Mouse (Mus musculus) megakaryocyte progenitor cell, adult 5-6 weeks (primary cell): Measurements from ENCODE around the gene Peli2. TPM values are rescaled to one million over a fixed set of nuclear protein-coding genes. Genes with fewer than 3 reads are reported as not detected.

ENCODE experiments used
- ATAC-seq: replicated peaks from 2 replicates; pipeline ENCODE4 v1.8.0; 2016; ENCODE audit warnings: mild to moderate bottlenecking, moderate TSS enrichment, inconsistent platforms; ENCODE audit not compliant: poor library complexity
- total RNA-seq, 2 experiments: library from RNA; stranded (forward) in 1 of 2; stranded (reverse) in 1 of 2; fragments of 157-497, 149-512 nt in 1 of 2; fragments of 200-1000 nt in 1 of 2; gene quantifications; 2 replicates each; pipeline versions ENCODE4 v1.2.3 to v1.2.4; 2015 to 2017

Gene Peli2
- total RNA-seq, 2 experiments from 2014 or later, result 4.7 to 9.0 TPM

DNA sequence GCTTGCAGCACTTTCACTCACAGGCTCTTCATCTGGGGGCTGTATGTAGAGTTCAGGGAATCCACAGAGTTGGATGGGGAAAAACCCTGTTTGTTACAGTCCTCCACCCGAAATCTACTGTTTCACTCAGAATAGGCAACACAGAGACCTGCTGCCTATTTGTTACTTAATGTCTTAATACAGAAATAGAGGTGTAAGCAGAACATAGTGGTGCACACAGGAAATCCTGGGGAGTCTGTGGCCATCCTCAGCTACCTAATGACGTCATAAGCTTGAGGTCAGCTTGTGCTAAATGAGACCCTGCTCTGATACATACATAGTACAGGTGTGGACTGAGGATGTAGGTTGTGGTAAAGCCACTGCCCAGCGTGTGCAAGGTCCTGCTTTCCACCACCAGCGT lies 4.2 kb downstream of the Peli2 start:
- ATAC-seq, result no peak

DNA sequence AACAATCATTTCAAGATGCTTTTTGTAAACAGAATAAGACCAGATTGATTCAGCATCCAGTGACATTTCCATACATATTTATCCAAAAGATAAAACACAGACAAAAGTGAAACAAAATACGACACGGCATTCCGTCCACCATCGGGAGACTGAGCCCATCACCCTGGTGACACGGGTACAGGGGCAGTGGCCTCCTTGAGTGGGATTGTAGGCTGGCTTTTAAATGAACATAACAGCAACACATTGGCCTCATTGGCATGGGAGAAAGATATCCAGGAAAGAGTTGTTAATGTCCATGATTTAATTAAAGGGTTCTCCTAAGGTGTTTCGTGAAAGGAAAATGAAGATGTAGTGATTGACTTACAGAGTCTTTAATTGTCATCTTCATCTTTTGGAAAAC lies 5.3 kb downstream of the Peli2 start:
- no peak for ATAC-seq

DNA sequence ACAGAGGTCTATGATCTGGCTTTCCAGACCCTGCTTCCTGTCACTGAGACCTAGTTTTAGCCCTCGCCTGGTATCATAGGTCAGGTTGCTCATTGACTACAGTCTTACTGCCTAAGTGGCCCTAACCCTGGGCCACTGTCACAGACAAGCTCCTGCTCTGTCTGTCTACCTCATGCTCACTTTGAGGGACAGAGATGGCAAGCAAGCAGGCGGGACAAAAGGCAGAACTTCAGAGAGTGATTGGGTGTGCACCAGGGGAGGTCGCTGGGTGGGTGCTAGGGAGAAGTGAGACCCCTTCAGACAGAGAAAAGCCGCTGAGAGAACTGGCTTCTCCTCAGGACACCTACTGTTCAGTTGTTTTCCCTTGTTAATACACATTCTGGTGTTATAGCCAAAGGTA lies 6.3 kb downstream of the Peli2 start:
- no peak for ATAC-seq

DNA sequence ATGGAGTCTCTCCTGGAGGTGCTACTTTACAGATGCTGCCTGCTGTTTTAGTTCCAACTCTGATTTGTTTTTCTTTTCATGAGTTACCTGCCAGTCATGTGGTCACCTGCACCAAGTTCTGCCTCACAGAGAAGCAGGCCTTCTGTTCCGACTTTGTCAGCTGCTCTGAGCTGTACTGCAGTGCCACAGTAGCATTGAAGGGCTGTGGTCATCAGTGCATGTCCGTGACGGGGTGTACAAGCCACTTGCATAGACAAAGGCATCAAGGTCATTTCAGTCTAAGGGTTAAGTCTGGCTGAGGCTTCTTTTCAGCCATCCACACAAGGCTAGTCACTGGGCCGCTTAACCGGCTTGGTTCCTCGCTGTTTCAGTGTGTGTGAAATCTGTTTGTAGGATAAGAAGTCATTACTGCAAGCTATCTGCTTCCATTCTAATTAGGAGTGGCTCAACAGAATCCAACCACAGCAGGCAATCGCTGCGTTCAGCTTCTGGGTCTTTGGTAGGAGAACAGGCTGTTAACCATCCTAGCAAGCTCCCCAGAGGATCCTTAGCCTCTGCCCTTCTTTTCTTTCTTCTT lies 7.1 kb downstream of the Peli2 start:
- ATAC-seq, result no peak

DNA sequence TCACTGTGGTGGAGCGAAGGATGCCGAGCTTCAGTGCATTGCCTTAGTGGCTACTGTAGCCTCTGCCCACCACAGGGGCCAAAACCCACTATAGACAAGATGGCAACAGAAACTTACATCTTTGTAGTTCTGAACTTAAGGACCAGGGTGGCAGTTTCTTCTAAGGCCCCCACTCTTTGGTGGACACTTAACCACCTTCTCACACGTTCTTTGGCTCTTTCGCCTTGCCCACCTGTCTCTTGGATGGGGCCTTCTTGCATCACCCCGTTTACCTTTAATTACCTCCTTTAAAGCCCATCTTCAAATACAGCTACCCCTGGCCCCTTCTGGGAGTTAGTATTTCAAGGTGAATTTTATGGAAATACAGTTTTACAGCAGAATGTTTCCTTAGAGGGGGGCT lies 8.1 kb downstream of the Peli2 start:
- no peak for ATAC-seq

DNA sequence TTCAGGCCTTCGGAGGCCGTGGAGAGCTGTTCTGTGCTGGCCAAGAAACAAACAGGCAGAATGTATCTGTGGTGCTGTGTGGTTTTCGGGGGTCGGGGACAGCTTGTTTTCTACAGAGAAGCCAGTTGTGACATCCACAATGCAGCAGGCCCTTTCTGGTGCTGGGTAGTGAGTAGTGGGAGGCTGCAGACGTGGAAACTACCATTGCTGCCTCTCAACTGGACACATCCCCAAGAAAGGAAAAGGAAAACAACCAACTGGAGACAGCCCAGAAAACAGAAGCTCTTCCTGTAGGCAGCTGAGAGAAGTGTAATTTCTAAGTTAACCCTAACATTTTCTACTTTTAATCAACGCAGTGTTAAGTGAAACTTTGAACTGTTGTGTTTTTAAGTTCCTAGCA lies 9.4 kb downstream of the Peli2 start:
- ATAC-seq, result no peak

DNA sequence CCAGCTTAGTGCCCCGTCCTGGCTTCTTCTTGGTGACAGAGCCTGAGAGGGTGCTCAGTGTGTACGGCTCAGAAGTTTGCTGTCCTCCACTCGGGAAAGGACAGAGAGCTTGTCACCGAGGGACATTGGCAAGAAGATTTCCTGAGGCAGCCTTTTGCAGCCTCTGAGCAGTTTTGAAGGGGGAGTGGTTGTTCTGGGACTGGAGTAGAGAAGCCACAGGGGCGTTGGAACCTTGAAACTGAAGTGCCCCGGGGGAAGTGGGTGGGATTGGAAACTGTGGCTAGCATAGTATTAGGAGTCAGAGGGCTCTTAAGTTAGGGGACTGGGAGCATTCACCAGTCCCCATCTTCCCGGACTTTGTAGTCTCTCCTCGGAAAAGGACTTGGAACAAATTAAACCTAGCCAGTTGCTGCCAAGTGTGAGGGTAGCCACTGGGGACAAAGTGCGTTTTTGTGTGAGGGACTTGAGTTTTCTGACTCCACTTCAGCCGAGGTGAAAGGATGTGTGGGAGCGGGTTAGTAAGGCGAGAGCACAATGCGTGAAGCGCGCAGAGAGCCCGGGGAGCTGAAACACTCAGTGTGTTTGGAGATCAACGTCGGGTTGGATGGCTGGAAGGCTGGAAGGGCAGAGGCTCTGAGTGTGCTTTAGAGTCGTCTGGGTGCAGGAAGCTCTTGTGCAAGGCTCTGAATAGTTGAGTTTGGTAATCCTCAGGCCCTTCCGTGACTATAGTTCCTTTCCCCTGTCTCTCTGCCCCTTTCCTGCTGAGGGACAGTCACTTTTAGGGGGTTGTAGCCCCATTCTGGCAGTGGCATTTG lies 10.3 kb downstream of the Peli2 start:
- peak; percentile 78 for ATAC-seq

- peak; percentile 82 for ATAC-seq
These were observed 10.9 kb downstream of the Peli2 start for GRCm38 (mm10) chr14:48131576-48131922.

GRCm38 (mm10) chr14:48132241-48132640 lies 11.6 kb downstream of the Peli2 start:
- ATAC-seq, result no peak

DNA sequence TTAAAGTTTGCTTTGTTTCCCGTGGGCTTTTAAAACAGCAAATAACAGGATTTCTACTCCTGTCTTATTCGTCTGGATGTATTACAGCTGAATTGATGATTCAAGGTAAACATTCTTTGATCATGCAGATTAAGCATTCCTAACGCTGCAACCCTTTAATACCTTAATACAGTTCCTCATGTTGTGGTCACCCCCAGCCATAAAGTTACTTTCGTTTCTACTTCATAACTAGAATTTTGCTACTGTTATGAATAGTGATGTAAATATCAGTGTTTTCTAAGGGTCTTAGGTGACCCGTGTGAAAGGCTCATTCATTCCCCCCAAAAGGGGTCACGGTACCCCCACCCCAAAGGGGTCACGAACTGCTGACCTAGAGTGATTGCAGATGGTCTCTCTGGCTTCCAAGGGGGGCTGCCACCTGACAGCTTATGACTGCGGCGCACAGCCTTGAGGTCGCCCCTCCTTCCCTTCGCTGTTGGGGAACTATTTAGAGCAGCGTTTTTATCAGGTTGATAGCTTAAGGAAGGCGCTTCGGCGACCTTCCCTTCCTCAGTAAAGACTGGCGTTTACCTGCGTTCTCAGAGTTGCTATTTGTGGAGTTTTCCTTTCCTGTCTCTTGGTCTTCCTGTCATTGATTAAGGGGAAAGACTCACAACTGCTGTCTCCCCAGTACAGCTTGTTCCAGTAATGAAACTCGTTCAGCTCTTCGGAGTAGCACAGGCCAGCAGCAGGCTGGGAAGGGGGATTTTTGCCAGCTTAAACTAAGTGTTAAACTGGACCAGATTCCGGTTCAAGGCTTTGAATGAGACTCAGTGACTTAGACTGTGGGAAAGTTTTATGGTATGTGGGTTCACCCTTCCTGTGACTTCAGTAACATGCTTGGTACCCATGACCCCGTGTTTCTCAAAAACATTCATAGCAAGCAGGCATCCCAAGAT lies 12.5 kb downstream of the Peli2 start:
- no peak; the same call in 1 of the 2 replicates for ATAC-seq

DNA sequence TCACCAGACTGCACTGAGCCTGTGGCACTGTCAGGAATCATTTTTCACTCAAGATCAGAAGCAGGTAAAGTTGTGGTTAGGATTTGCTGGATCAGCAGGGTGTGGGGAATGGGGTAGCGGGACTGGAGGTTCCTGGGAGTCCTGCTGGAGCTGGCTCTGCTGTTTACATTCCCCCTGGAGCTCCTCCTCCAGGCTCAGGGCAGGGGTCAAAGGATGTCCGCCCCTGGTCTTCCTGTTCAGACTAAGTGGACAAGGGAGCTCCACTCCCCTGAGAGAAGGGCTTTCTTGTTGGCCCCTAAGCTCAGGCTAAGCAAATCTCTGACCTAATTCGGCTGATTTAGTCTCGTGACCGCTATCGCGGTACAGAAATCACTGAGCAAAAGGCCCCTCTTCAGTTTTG lies 13.7 kb downstream of the Peli2 start:
- no peak for ATAC-seq

GRCm38 (mm10) chr14:48135816-48136345 lies 15.3 kb downstream of the Peli2 start:
- no peak for ATAC-seq

DNA sequence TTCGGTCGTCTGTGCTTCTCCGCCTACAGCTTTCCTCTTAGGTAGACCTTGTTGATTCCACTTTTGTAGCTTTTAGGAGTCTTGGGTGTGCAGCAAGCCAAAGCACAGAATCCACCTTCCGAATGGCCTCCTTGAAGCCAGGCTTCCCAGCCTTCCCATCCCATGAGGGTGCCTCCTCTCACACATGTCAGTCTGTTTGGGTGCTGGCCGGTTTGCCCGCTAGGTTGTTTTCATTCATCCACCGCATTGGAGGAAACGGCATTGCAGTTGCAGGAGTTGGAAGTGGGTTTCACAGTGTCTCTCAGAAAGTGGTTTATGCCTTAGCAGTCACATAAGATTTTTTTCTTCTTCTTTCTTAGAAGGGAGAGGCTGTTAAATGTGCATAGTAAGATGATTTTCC lies 17.1 kb downstream of the Peli2 start:
- ATAC-seq, result no peak

- peak; percentile 80 for ATAC-seq
These were observed 17.5 kb downstream of the Peli2 start for GRCm38 (mm10) chr14:48138138-48138537.

GRCm38 (mm10) chr14:48139409-48139808 lies 18.8 kb downstream of the Peli2 start:
- peak; percentile 40 for ATAC-seq

- ATAC-seq, result no peak
These were observed 21.1 kb downstream of the Peli2 start for GRCm38 (mm10) chr14:48141694-48142093.

DNA sequence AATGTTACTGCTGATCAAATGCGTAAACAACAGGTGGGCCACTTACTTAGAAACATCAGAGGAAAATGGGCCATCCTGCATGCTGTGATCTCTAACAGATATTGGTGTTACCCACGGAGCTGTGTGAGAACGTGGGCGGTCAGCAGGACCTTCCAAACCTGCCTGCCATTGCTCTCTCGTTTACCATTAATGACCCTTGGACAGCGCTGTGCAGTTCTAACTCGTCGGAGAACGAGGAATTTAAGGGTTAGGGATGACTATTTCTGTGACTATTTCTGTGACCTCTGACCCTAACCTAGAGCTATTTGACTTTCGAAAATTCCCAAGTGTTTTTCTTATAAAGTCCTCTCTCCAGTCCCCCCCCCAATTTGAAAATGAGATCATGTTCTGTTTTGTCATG lies 22.1 kb downstream of the Peli2 start:
- ATAC-seq, result no peak

DNA sequence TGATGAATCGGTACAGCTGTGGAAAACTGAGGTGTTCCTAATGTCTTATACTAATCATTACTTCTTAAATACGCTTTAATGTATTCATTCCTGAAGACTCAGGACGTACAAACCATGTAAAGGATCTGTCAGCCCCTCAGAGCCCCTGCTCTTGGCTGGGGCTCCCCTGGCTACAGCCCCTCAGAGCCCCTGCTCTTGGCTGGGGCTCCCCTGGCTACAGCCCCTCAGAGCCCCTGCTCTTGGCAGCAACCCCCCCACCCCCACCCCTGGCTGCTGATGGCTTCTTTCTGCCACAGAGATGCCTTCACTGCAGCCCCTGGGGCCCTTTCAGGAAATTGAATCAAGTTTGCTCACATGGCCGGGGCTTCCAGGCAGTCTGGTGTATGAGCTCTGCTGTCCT lies 22.5 kb downstream of the Peli2 start:
- no peak for ATAC-seq

GRCm38 (mm10) chr14:48144330-48144729 lies 23.7 kb downstream of the Peli2 start:
- no peak for ATAC-seq

DNA sequence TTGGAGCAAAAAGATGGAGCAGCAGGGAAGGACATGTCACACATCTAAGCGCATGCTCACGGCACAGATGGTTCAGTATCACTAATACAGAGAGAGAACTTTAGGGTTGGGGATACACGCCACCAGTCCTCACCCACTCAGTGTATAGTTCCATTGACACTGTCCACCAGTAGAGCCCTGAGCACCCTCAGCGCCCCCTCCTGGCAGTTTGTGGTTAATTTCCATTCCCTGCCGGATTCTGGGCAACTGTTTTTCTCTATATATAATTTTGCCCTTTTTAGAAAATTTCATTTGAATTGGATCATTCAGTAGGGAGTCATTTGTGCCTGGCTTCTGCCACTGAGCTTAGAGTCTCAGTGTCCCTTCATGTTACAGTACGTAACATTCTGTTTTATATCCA lies 27.1 kb downstream of the Peli2 start:
- ATAC-seq, result peak; percentile 83

- peak; percentile 46; the same call in 1 of the 2 replicates for ATAC-seq
These were observed 28.0 kb downstream of the Peli2 start for GRCm38 (mm10) chr14:48148615-48149014.
